Mouse (Mus musculus) adipocyte (in vitro differentiated cells): ENCODE measurements around the gene Duoxa2.
A peak's percentile ranks its signal among the peaks of the same experiment; 100 is the strongest.
"Not testable (repeated sequence)": the region's sequence is repeated elsewhere in the genome, so short reads cannot be mapped to it uniquely, and the experiment has no call there.

Source experiments
- DNase-seq: peaks from one replicate; pipeline ENCODE4 v3.0.0-alpha.2; 2016; ENCODE audit warnings: low spot score

The Duoxa2 gene

DNA sequence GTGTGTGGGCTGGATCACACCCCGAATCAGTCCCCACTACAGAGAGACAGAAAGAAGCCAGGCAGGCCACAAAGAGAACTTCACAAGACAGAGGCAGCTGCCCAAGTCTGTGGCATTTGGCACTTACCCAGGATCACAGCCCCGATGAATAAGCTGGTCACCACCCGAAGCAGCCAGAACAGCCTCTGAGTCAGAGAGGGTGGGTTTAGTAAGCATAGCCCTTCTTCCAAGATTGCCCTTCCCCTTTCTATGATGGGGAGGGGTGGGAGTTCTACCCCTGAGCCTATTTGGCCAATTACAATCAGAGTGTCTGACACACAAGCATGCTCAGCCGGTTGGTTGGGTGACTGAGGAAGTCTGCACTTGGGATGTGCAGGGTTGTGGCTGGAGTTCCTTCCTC, 7.5 kb downstream of the Duoxa2 start:
- DNase-seq: peak; percentile 62

GRCm38 (mm10) chr2:122309647-122310046, 10.9 kb downstream of the Duoxa2 start:
- peak; percentile 34 for DNase-seq

DNA sequence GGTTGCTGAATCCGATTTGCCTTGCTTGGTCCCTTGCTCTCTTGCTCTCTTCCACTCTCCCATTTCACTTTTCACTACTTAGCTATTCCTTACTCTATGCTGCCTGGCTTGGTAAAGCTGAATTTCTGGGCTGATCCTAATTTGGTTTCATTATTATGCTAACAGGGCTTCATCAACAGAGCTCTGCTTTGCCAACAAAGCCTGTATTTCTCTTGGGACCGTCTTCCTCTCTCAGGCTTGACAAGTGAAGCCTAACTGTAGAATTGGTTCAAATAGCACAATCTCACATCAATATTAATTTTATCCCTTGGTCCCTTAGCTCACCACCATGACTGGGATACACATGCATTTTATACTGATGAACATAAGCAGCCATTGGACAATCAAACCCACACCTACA, 12.9 kb downstream of the Duoxa2 start:
- DNase-seq: no peak

- DNase-seq: no peak
These were observed 14.2 kb downstream of the Duoxa2 start for GRCm38 (mm10) chr2:122312722-122313417.

GRCm38 (mm10) chr2:122313536-122313935, 14.8 kb downstream of the Duoxa2 start, which contains the start of gene Duoxa1:
Gene Duoxa1, minus strand, starts transcription at chr2:122313730.
- no peak for DNase-seq

- DNase-seq: no peak
These were observed 16.7 kb downstream of the Duoxa2 start, which contains the start of gene Duox1 for GRCm38 (mm10) chr2:122315372-122315771. Gene Duox1, plus strand, starts transcription at chr2:122315672.

DNA sequence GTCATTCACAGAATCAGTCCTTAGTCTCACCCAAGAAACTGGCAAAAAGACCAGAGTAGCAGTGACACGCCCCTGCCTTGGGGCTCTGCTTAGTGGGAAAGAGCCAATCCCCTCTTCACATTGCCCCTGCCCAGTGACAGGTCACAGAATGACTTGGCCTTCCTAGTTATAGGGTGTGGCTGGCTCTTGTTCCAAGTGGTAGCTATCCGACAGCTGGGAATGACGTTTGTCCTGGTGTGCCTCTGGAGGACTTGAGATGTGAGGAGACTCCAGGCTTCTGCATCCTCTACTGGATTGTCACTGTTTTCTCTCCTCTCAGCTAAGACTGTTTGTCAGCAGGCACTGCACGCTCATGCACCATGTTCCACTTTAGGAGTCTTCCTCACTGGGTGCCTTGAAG, 18.7 kb downstream of the Duoxa2 start:
- no peak for DNase-seq

DNA sequence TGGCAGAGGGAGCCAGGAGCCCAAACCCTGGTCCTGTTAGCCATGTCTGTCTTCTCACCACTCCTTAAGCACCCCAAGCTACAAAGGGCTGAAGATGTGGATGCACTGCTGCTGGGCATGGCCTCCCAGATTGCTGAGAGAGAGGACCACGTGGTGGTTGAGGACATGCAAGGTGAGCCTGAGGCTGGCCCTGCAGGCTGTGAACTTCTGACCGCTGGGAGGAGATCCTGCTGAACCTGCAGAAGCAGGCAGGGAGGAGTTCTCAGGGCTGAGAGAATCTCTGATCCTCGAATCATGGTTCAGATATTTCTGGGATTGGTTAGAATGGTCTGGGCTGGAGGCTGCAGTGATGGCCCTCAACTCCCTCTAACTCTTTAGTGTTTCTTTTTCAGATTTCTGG, 25.3 kb downstream of the Duoxa2 start:
- no peak for DNase-seq

DNA sequence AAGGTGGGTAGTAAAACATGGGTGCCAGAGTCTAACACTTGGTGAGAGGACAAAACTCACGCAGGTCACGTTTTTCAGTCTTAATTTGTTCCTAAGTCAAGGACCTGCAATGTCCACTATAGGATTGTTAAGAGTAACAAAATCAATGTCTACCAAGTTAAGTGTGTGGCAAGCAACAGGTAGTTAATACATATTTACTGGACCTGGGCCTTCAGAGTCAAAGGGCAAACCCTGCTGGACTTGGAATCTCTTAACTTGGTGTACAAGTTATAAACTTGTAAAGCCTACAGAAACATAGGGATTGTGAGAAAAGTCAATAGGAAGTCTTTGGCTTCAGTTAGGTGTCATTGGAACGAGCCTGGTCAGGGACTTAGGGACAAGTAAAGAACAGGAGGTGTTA, 25.9 kb downstream of the Duoxa2 start:
- no peak for DNase-seq

DNA sequence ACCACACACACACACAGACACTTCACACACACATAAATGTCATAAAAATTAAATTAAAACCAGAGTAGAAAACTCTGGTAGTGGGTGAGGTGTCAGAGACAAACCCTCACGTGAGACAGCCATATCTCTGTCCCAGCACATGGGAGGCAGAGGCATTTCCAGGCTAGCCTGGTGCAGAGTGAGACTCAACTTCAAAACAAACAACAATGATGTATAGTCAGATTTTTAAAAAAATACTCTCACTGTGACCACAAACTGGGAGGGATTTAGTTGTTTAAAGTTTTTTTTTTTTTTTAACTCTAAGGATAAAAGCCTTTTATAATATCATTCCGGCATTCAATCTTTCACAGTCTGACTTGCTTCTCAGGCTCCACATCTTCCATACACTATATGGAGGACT, 26.7 kb downstream of the Duoxa2 start:
- no peak for DNase-seq

DNA sequence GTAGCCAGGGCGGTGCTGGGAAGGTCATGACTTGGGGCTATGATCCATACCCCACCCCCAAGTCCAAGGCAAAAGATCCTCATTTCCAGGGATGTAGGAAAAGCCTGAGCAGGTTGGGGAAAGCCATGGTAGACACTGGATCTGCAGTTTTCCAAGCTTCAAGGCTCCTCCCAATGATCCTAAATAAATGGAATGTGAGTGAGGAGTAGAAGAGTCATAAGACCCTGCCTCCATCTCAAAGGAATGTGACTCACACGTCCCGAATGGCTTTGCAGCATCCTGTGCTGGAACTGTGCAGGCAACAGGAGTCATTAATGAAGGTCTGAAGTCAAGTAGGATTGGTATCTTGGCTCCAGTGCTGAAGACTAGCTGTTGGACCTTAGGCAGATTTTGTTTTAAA, 29.3 kb downstream of the Duoxa2 start:
- no peak for DNase-seq

- DNase-seq: not testable (repeated sequence)
These were observed 31.6 kb downstream of the Duoxa2 start for GRCm38 (mm10) chr2:122330317-122330716.

DNA sequence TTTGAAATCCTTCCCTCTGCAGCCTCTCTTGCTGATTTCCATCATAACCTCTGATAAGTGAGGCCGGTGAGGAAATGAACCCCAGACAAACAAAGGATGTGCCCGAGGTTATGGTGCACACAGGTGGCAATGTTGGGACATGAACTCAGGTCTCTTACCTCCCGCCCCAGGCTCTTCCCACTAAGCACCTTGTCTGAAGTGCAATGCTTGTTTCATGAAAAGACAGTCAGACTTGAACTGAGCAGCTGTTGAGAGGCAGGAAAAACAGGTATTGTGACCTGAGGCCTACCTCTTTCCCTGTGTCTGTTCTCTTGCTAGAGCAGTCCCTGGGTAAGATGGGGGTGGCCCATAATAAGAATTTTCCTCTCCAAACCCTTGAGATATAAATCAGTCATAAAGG, 33.5 kb downstream of the Duoxa2 start:
- no peak for DNase-seq

- DNase-seq: no peak
These were observed 35.5 kb downstream of the Duoxa2 start for GRCm38 (mm10) chr2:122334170-122334569.

GRCm38 (mm10) chr2:122337291-122337690, 38.6 kb downstream of the Duoxa2 start:
- no peak for DNase-seq

DNA sequence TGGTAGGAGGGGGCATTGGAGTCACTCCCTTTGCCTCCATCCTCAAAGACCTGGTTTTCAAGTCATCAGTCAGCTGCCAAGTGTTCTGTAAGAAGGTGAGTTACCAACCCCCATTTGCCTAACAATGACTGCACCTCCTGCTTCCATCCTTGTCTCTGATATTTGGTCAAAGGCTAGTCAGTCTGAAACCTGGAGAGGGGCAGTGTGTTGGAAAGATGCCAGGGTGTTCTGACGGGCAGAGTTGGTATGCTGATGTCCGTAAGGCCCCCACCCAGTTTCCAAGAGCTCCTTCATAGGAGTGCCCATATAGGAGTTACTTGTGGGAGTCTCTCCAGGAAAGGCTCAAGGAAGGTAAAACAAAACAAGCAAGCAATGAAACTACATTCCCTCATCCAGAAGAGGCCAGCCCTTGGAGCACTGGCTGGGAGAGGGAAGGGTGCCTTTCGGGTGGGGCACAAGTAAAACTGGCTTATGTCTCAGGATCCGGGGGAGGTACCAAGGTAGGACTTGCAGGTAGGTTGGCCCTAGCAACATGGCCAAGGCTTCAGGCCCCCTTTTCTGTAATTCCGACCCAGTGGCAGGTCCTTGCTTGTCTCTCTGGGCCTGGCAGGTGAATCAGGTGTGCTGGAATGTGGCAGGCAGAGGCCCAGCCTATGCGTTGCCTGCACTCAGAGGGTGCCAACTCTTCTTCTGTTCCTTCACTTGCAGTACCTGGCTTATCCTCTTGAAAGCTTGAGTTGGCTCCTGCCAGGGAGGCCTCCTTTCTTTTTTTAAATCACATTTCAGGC, 46.6 kb downstream of the Duoxa2 start:
- DNase-seq: no peak

- not testable (repeated sequence) for DNase-seq
These were observed 47.5 kb downstream of the Duoxa2 start for GRCm38 (mm10) chr2:122346164-122346563.

DNA sequence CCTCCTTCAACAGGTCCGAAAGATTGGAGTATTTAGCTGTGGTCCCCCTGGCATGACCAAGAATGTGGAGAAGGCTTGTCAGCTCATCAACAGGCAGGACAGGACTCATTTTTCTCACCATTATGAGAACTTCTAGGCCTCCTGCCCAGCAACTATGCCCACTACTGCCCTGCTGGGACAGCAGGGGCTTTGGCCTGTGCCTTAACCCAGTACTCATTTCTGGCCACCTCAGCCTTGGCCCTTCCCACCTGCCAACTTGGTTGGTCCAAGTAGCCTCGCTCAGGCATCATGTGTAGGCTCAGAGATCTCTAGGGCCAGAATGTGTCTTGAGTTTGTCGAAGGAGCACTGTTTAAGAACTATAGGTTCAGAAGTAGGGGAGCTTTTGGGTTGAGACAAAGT, 48.6 kb downstream of the Duoxa2 start:
- no peak for DNase-seq

DNA sequence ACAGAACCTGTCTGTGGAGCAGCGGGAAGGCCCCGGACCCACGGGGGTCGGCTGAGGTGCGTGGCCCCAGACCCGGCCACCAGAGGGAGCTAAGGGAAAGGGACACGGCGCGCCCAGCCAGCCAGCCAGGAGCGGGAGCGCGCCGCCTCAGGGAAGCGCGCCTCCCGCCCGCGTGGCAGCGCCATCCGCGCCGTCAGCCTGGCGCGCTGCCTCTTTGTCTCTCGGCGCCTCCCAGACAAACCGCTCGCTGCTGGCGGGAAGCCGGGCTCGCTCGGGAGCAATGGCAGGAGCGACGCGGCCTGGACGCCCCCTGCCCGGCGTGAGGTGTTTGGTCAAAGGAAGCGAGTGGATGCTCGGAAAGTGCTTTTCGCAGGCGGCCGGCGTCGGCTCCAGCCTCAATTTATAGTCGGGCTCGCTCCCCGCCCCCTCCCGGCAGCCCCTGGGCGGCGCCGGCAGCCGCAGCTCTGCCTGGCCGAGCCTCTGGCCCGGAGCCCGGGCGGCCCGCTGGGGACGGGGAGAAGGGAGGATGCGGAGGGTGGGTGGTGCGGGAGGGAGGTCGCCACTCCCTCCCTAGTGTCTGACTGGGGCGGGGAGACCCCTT, 49.9 kb downstream of the Duoxa2 start:
- peak; percentile 87 for DNase-seq

DNA sequence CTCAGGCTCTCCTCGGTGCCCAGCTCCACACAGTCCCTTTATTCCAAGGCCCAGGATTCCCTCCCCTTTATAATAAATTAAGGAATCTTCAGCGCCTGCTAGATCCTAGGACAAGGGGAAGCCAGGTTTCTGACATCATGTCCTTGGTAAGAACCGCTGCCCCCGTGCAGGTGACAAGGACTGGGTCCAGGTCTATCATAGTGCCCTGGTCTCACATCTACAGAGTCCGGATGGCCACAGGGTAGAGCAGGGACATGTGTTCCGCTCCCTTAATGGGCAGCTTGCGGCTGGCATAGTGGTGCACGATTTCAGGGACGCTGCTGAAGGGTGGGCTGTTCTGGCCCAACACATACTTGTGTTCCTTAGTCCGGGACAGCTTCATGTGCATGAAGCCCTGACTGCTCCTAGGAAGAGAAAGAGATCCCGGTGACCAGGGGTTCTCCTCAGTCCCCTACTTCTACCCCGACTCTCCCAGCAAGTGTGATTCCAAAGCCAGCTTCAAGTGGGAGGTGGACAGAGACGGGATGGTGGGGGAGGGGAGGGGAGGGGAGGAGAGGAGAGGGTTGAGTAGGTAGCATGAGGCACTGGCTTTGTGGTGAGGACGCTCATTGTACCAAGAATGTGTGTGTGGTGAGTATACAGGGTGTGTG, 50.6 kb downstream of the Duoxa2 start:
- DNase-seq: no peak

DNA sequence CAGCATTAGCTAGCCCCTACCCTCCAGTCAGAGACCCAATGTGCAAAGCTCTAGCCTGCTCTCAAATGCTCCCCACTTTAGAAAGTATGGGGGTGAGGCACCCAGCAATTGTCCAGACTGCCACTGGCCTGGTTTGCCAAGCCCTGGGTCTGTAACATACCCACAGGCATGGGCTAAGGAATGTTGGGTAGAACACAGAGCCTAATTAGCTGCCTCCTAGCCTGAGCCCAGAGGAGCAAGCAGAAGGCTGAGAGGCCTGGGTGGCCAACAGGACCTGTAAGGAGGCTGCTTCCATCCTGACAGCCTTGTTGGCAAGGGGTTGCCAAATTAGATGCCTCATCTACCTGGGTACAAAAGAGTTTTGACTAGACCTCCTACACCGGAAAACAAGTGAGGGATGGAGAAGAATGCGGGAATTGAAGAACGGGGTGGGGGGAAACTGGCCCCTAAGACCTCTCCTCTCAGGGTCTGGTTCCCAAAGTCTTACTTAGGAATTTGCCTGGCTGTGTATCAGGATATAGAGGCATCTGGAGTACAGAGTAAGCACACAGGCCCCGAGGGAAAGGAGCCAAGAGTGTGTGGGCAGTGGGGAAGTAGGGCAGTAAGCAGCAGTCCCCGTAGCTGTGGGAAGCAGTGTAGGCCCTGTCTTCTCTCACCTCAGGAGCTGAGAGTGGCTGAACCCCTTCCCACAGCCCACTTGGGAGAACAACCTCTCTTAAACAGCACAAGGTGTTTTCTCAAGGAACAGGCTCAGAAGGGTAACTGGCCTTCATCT, 52.6 kb downstream of the Duoxa2 start:
- DNase-seq: peak; percentile 56

DNA sequence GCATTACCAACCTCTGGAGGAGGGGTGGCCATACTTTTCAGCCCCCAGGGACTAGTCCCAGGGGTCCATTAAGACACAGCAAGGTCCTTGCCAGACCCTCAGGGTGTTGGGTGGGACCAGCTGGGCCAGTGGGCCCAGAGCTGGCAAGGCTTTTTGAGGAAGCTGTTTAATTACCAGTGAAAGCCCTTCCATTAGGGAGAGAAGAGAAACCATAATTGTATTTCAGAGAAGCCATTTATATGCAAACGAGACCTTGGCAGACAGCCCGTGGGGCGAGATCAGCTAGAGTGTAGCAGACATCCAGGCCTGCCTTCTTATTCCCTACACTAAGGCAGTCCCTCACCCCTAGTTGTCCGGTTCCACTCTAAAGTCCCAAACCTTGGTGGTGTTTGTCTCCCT, 53.2 kb downstream of the Duoxa2 start:
- peak; percentile 49 for DNase-seq
